Mouse (Mus musculus): ENCODE measurements at regions not wholly inside any gene's neighbourhood (a gene's known extent, or its start where the extent isn't known, plus 50 kb on each side); places are given as distances from the start of the nearest gene placed in this dataset.

DNA sequence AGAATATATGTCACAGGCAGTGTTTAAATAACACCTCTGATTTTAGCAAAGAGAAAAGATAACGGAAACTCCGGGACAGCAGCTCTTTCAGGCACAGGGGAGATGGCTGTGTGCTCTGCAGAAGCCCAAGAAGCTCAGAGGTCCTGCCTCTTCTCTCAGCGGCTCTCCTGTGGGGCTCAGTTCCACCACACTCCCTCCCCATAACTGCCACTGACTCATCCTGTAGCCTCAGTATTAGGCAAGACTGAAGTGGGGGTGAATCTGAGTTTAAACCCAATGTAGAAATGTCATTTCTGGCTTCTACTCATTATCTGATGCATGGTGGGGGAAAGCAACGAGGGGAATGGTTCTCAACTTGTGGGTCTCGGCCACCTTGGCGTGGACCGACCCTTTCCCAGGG, 114.3 kb downstream of the Spata18 start:
- Histone ChIP-seq H3K4me3 (no peak overlapping the region), H3K4me1 (replicated peaks) (no peaks in the 10 kb centered on the region), H3K27ac (replicated peaks) (no peak overlapping the region), H3K36me3 (no peaks in the 10 kb centered on the region), H3K27me3 (no peaks in the 10 kb centered on the region), H3K9me3 (no peaks in the 10 kb centered on the region), H3K9ac (no peak overlapping the region), H3K4me2 (no peak overlapping the region)
- 91% methylated on average over 7 of the region's 7 CpGs for WGBS
- no peak for ATAC-seq (ENCODE audit: low FRiP score, low read depth)

DNA sequence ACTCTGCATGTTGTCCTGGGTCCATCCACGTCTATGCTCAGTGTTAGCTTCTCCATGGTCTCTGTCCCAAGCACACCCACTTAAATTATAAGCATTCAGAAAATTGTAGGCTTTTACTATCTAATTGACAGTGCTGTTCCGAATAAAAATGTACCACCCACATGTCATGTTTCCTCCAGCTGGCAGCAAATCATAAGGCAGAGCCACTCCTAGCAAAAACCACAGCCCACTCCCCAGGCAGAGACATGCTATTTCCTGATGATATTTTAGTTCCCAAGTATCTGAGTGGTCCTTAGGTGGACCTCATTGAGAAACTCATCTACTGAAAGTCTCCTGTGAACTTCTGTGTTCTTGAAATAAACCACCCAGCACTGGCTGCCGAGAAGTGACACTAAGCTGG, 117.1 kb downstream of the Spata18 start:
- H3K36me3 ChIP-seq, result no peaks in the 10 kb centered on the region
- H3K9ac ChIP-seq, result no peak overlapping the region
- H3K9me3 ChIP-seq, result 0 out of 2 replicates have a peak, but pooled peaks cover 7% of the 10 kb centered on the region
- WGBS, result 78% methylated on average over 3 of the region's 3 CpGs
- no peaks in the 10 kb centered on the region for H3K4me1 ChIP-seq (replicated peaks)
- H3K27me3 ChIP-seq, result no peaks in the 10 kb centered on the region
- no peak for ATAC-seq (ENCODE audit: low FRiP score, low read depth)
- no peak overlapping the region for H3K27ac ChIP-seq (replicated peaks)
- H3K4me2 ChIP-seq, result no peak overlapping the region
- no peak overlapping the region for H3K4me3 ChIP-seq

DNA sequence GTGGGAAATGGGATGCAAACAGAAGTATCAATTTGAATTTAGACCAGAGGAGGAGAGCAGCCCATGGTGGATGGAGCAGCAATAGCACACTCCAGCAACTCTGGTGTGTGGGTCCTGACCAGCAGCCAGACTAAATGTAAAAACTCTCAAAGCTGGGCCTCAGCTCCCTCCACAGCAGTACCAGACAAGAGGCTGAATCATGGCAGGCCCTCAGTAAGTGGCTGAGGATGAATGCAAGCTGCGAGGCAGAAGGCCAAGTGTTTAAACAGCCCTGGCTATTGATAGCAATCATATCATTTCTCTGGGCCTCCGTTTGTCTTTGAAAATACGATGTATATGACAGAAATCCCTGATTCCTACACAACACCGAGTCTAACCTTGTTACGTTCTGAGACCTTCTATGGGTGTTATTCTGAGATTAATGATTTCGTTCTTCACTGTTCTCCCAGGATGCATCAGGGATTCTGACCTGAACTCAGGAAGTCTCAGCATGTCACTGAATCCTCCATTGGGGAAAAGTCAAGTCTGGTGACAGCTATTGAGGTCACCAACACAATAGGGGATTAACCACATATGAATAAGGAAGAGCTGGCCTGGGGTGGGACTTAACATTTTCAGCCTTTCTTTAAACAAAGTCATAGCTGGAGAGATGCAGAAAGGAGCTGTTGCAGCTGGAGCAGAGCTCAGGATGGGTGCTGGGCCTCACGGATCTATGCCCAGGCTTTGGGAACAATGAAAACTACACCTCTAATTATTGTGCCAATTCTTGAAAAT, 124.8 kb downstream of the Spata18 start:
- H3K36me3 ChIP-seq, result no peaks in the 10 kb centered on the region
- no peak overlapping the region for H3K9ac ChIP-seq
- ATAC-seq (ENCODE audit: low FRiP score, low read depth), result no peak
- H3K4me3 ChIP-seq, result no peak overlapping the region
- no peak overlapping the region for H3K27ac ChIP-seq (replicated peaks)
- 0 out of 2 replicates have a peak, but pooled peaks cover 7% of the 10 kb centered on the region for H3K9me3 ChIP-seq
- no peaks in the 10 kb centered on the region for H3K4me1 ChIP-seq (replicated peaks)
- no peak overlapping the region for H3K4me2 ChIP-seq
- H3K27me3 ChIP-seq, result no peaks in the 10 kb centered on the region
- 70% methylated on average over 7 of the region's 7 CpGs for WGBS

DNA sequence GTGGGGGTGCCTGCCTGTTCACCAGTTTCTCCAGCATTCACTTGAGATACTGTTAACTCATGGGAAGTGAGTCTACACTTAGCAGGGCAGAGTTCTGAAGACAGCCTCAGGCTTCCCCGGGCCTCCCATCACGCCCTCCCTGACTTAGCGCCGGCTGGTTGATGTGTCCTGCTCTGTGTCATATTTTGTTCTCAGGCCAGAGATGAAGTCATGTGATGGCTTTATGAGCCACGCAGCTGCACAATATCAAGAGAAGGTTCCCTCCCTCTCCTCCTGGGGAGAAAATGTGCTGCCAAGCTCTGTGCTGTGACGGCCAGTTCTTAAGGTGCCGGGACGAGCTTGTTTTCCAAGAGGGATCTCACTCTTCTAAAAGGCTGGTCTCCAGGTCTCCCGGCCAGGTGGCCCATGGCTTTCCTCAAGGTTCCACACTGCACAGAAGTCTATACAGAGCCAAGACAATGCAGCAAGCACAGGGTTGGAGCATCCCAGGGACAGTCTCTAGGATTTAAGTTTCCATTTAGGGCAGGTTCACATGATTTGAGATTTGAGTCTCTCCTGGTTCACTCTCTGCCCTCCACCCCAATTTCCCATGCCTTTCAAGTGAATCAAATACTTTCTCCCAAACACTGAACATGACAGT, 126.2 kb downstream of the Spata18 start:
- Histone ChIP-seq H3K36me3 (no peaks in the 10 kb centered on the region), H3K27ac (replicated peaks) (no peak overlapping the region), H3K4me1 (replicated peaks) (no peaks in the 10 kb centered on the region), H3K9me3 (0 out of 2 replicates have a peak, but pooled peaks cover 7% of the 10 kb centered on the region), H3K4me2 (no peak overlapping the region), H3K4me3 (no peak overlapping the region), H3K9ac (no peak overlapping the region), H3K27me3 (no peaks in the 10 kb centered on the region)
- 90% methylated on average over 9 of the region's 9 CpGs for WGBS
- no peak for ATAC-seq (ENCODE audit: low FRiP score, low read depth)

DNA sequence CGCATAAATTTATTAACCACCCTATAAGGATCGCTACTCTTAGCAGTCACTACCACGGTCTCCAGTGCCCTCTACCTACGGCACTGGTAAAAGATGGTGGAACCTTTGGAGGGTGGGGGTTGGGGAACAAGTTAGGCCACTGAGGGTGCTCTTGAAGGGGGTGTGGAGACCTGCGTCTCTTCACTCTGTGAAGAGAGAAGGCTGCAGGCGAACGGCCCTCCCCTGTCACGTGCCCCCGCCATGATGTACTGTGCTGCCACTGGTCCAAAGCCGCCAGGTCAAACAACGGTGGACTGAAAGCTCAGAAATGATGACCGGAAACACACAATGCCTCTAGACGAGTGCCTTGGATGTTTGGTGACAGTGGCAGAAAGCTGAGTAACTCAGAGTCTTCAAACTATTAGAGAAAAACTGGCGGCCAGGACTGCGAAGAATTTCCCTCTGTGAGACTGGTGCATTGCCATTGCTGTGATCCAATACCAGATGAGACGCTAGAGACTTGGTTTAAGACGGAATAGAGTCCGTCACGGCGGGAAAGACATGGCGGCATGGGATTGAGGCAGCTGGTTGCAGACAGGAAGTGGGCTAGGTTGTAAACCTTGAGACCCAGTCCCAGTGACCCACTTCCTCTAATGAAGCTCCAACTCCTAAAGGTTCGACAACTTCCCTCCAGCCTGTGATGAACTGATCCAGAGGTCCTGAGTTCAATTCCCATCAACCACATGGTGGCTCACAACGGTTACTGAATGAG, 130.2 kb downstream of the Spata18 start:
- ATAC-seq (ENCODE audit: low FRiP score, low read depth), result no peak

DNA sequence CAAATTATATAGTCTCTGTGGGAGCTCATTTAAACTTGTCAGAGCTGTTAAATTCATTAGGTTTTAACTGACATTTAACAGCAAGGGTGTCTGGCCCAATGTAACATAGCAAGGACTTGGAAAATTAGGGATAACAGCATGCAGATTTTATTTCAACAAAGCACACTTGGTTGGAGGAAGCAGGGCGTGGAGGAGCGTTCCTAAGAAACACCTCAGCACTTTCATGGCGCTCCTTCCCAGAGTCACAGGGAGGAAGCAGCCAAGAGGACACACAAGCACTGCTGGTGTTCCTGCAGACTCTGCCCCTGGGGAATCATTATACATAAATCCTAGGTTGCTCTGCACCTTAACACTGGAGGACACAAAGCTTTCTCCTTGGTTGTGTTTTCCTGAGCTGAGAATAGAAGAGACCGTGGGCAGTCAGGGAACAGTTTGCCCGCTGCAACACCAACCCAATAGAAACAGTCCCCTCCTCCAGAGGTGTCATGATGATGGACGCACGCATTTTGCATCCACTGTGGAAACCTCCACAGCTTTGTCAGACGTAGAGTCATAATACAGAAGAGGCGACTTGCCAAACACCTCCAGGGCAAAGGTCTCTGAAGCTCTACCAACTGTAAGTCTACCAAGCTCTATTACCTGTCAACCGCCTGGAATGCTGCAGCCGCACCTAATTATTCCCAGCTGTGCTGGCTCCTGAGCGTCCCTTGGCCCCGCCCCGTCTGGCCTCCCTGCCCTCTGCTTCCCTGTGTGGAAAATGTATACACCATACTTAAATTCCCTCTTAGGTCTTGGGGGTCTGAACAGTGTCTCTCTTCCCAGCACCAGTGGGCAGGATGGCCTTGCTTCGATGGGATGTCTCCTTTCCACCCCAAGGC, 131.3 kb downstream of the Spata18 start:
- Histone ChIP-seq H3K9me3 (no peaks in the 10 kb centered on the region), H3K9ac (no peak overlapping the region), H3K36me3 (no peaks in the 10 kb centered on the region), H3K4me2 (no peak overlapping the region), H3K27me3 (no peaks in the 10 kb centered on the region), H3K27ac (replicated peaks) (no peak overlapping the region), H3K4me3 (no peak overlapping the region), H3K4me1 (replicated peaks) (no peaks in the 10 kb centered on the region)
- WGBS, result 53% methylated on average over 15 of the region's 15 CpGs
- no peak for ATAC-seq (ENCODE audit: low FRiP score, low read depth)

More for the DNA sequence above, 130.2 kb downstream of the Spata18 start:
- no peak overlapping the region for H3K9ac ChIP-seq
- H3K27me3 ChIP-seq, result no peaks in the 10 kb centered on the region
- H3K27ac ChIP-seq (replicated peaks), result no peak overlapping the region
- no peaks in the 10 kb centered on the region for H3K36me3 ChIP-seq
- H3K9me3 ChIP-seq, result no peaks in the 10 kb centered on the region
- H3K4me1 ChIP-seq (replicated peaks), result no peaks in the 10 kb centered on the region
- H3K4me2 ChIP-seq, result no peak overlapping the region
- 92% methylated on average over 23 of the region's 23 CpGs for WGBS
- no peak overlapping the region for H3K4me3 ChIP-seq

DNA sequence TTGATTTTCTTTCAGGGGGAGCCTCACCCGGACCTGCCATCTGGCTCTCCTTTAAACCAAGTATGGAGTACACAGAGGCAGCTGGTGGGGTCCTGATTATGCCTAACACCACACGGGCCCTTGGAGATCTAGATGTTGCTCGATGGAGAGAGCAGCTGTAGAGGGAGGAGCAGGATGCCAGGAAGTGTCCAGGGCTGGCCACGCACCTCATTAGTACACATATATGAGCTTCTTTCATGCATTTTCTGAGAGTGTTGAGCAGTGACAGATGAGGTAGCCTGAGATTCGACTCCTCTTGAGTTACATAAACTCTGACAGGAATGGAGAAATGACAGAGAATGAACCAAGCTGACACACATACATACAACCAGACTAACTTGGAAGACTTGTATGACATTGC, 136.1 kb downstream of the Spata18 start:
- no peak for ATAC-seq (ENCODE audit: low FRiP score, low read depth)
- WGBS, result 53% methylated on average over 5 of the region's 5 CpGs
- no peaks in the 10 kb centered on the region for H3K4me1 ChIP-seq (replicated peaks)

DNA sequence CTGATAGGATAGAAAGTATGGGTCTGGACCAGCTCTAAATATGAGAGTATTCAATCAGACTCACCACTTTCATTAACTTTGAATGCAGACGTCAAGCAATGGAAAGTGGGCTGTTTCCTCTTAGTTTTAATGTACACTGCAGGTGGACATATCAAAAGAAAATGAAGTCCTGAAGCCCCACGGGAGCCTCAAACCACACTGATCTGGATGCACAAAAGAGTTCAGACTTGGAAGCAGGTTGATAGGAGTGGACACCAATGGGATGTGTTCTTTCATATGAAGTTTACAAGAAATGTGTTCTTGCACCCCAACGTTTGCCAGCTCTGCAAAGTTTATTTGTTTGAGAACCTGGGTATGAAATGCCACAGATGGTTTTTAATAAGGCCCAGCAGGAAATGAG, 141.0 kb downstream of the Spata18 start:
- Histone ChIP-seq H3K4me2 (no peak overlapping the region), H3K4me3 (no peak overlapping the region), H3K36me3 (no peaks in the 10 kb centered on the region), H3K9ac (no peak overlapping the region), H3K27me3 (no peaks in the 10 kb centered on the region), H3K27ac (replicated peaks) (no peak overlapping the region), H3K4me1 (replicated peaks) (no peaks in the 10 kb centered on the region), H3K9me3 (no peaks in the 10 kb centered on the region)
- WGBS, result 82% methylated on average over 3 of the region's 3 CpGs
- ATAC-seq (ENCODE audit: low FRiP score, low read depth), result no peak

More for the DNA sequence above, 136.1 kb downstream of the Spata18 start:
- H3K27ac ChIP-seq (replicated peaks), result no peak overlapping the region
- H3K36me3 ChIP-seq, result no peaks in the 10 kb centered on the region
- no peak overlapping the region for H3K4me2 ChIP-seq
- H3K27me3 ChIP-seq, result no peaks in the 10 kb centered on the region
- H3K9ac ChIP-seq, result no peak overlapping the region
- no peaks in the 10 kb centered on the region for H3K9me3 ChIP-seq
- no peak overlapping the region for H3K4me3 ChIP-seq

DNA sequence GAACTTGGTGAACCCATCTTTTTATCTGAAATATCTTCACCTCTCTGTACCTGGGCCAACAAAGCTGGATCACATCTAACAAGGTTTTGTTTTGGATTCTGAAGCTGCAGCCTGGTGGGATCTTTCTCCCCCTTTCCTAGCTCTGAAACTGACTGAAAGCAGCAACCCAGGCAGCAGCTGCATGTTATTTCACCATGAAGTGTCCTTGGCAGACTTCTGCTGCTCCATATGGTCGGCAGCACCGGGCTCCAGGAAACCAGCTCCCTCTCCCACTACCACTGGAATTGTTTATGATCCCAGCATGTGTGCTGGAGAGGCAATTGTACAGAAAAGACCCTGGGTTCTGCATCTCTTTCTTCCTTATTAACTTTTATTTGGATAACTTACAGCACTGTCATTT, 145.0 kb downstream of the Spata18 start:
- WGBS, result 78% methylated on average over 2 of the region's 2 CpGs
- H3K9ac ChIP-seq, result no peak overlapping the region
- no peaks in the 10 kb centered on the region for H3K27me3 ChIP-seq
- no peak overlapping the region for H3K27ac ChIP-seq (replicated peaks)
- H3K36me3 ChIP-seq, result no peaks in the 10 kb centered on the region
- H3K4me3 ChIP-seq, result no peak overlapping the region
- ATAC-seq (ENCODE audit: low FRiP score, low read depth), result no peak
- H3K4me2 ChIP-seq, result no peak overlapping the region
- no peaks in the 10 kb centered on the region for H3K4me1 ChIP-seq (replicated peaks)
- no peaks in the 10 kb centered on the region for H3K9me3 ChIP-seq

DNA sequence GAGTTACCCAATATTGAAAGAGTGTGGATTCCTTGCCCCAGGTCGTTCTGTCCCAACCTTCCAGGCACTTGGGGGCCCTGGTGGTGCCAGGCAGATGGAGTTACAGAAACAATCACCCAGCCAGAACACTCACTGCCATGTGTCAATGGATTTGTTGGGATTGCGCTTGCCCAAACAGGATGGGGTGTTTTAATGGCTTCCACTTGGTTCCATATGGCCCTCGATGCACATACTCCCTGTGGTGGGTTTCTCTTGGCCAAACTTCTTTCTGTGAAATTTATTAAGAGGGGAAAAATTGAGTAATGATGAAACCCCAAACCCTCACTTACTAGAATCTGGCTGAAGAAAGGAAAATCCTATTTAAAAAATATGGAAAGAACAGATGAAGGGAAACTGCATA, 146.8 kb downstream of the Spata18 start:
- H3K4me3 ChIP-seq, result no peak overlapping the region
- no peak overlapping the region for H3K9ac ChIP-seq
- no peak overlapping the region for H3K27ac ChIP-seq (replicated peaks)
- no peaks in the 10 kb centered on the region for H3K36me3 ChIP-seq
- H3K9me3 ChIP-seq, result no peaks in the 10 kb centered on the region
- no peak for ATAC-seq (ENCODE audit: low FRiP score, low read depth)
- H3K27me3 ChIP-seq, result no peaks in the 10 kb centered on the region
- H3K4me2 ChIP-seq, result no peak overlapping the region
- 71% methylated on average over 3 of the region's 3 CpGs for WGBS
- H3K4me1 ChIP-seq (replicated peaks), result no peaks in the 10 kb centered on the region

DNA sequence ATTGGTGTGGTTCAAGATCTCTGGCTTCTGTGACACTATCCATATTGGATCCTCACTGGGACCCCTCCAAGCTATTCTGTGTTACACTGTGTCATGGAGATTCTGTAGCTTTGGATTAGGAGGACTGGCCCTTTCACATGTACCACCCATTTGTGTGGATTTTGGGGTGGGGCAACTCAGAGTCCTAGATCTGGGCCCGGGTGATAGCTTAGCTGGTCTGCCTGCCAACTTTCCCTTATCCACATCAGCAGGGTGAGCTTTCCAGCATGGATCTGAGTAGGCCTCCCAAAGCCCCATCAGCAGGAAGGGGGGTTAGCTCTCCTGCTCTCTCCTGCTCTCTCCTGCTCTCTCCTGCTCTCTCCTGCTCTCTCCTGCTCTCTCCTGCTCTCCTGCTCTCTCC, 152.3 kb downstream of the Spata18 start:
- Histone ChIP-seq H3K9ac (no peak overlapping the region), H3K4me3 (no peak overlapping the region), H3K4me2 (no peak overlapping the region), H3K4me1 (replicated peaks) (no peaks in the 10 kb centered on the region), H3K27me3 (no peaks in the 10 kb centered on the region), H3K27ac (replicated peaks) (no peak overlapping the region), H3K9me3 (no peaks in the 10 kb centered on the region), H3K36me3 (no peaks in the 10 kb centered on the region)
- ATAC-seq (ENCODE audit: low FRiP score, low read depth), result no peak
- WGBS, result 86% methylated on average over 1 of the region's 1 CpGs

Measured in hindbrain, embryonic 15.5 days (tissue).